Mouse (Mus musculus): ENCODE measurements around the gene Tnrc6b. TPM values are rescaled to one million over a fixed set of nuclear protein-coding genes. Genes with fewer than 3 reads are reported as not detected.

Tnrc6b gene
- polyA plus RNA-seq, 1 experiment from 2014 or later, result 58.9 TPM

GRCm38 (mm10) chr15:80683151-80683550, 28.0 kb upstream of the Tnrc6b start:
- ATAC-seq (ENCODE audit: low FRiP score, low read depth), result no peak
- H3K36me3 ChIP-seq, result no peaks in the 10 kb centered on the region

DNA sequence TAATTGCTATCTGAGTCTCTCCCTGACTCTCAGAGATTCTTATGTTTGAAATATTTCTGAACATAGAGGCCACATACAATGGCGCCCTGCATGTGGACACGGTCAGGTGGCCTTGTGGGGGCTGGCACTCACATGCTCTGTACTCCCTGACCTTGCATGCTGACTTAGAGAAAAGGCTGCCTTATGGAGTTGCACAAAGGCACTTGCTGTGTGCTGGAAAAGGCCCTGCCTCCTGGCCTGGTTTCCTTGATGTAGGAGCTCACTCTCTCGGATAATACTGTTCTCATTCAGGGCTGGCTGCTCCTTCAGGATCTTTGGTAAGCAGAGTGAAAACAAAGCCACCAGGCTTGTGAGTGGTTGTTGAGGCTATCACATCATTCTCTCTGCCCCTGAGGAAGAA, 27.1 kb upstream of the Tnrc6b start:
- no peaks in the 10 kb centered on the region for H3K27me3 ChIP-seq
- peaks cover 26% of the 10 kb centered on the region for H3K4me1 ChIP-seq
- no peak overlapping the region for H3K9ac ChIP-seq (replicated peaks)
- no peaks in the 10 kb centered on the region for H3K9me3 ChIP-seq
- H3K27ac ChIP-seq (replicated peaks), result no peak overlapping the region; the same call in 1 of the 2 replicates
- H3K4me2 ChIP-seq (replicated peaks), result no peak overlapping the region
- no peak overlapping the region for H3K4me3 ChIP-seq
- WGBS, result 42% methylated on average over 3 of the region's 3 CpGs
- H3K36me3 ChIP-seq, result no peaks in the 10 kb centered on the region
- ATAC-seq (ENCODE audit: low FRiP score, low read depth), result no peak

More at GRCm38 (mm10) chr15:80683151-80683550, 28.0 kb upstream of the Tnrc6b start:
- H3K4me2 ChIP-seq (replicated peaks), result no peak overlapping the region
- no peaks in the 10 kb centered on the region for H3K9me3 ChIP-seq
- no peak overlapping the region for H3K4me3 ChIP-seq
- WGBS, result 88% methylated on average over 6 of the region's 6 CpGs
- H3K27me3 ChIP-seq, result no peaks in the 10 kb centered on the region
- peaks cover 30% of the 10 kb centered on the region for H3K4me1 ChIP-seq
- no peak overlapping the region for H3K9ac ChIP-seq (replicated peaks)
- no peak overlapping the region for H3K27ac ChIP-seq (replicated peaks)

DNA sequence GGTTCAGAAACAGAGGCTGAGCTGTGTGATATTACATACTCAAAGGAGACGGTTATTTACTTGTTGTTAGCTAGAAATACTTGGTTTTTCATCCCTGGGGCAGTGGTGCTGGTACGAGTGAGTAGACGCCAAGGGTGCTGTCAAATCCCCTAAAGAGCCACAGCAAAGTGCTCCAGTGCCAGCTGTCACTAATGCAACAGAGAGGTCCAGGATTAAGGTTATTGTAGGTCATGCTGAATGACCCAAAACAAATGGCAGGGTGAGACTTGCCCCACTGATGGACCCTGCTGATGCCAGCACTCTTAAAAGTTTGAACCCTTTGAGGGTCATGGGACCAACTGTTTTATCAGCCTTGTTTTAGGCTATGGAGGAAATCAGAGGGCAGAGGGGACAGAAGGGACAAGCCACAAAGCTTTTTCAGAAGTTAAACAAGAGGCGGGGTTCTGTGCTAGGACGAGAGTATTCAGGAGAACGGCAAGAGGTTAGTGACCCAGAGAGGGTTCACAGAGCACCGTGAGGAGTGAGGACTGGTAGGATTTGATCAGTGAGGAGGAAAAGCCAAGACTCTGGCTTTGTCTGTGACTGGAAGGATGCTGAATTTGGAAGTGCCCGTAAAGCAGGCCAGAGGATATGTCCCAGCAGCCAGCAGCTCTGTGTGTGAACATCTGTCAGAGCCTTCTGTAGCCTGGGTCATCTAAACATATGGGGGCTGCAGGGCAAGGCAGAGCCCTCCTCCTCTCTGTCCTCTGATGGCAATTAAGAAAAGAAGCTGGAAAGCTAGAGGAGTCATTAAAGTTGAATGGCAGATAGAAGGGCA, 26.1 kb upstream of the Tnrc6b start:
- Histone ChIP-seq H3K36me3 (no peaks in the 10 kb centered on the region), H3K27me3 (no peaks in the 10 kb centered on the region), H3K27ac (replicated peaks) (peak overlapping the region; percentile 52), H3K4me2 (replicated peaks) (no peak overlapping the region), H3K9ac (replicated peaks) (no peak overlapping the region), H3K9me3 (no peaks in the 10 kb centered on the region), H3K4me3 (no peak overlapping the region), H3K4me1 (peaks cover 18% of the 10 kb centered on the region)
- ATAC-seq (ENCODE audit: low FRiP score, low read depth), result no peak
- 10% methylated on average over 8 of the region's 8 CpGs for WGBS

GRCm38 (mm10) chr15:80685603-80685895, 25.6 kb upstream of the Tnrc6b start:
- H3K4me3 ChIP-seq, result no peak overlapping the region
- no peak overlapping the region for H3K9ac ChIP-seq (replicated peaks)
- no peaks in the 10 kb centered on the region for H3K27me3 ChIP-seq
- no peak overlapping the region for H3K4me2 ChIP-seq (replicated peaks)
- no peaks in the 10 kb centered on the region for H3K36me3 ChIP-seq
- 0 out of 2 replicates have a peak overlapping the region, but pooled peaks have one; percentile 52 for H3K27ac ChIP-seq (replicated peaks)
- H3K9me3 ChIP-seq, result no peaks in the 10 kb centered on the region
- 36% methylated on average over 7 of the region's 7 CpGs for WGBS
- peaks cover 17% of the 10 kb centered on the region for H3K4me1 ChIP-seq
- ATAC-seq (ENCODE audit: low FRiP score, low read depth), result peak; percentile 63; the same call in 1 of the 2 replicates

GRCm38 (mm10) chr15:80688536-80688935, 22.6 kb upstream of the Tnrc6b start:
- WGBS, result 75% methylated on average over 7 of the region's 7 CpGs
- Histone ChIP-seq H3K36me3 (no peaks in the 10 kb centered on the region), H3K9ac (replicated peaks) (no peak overlapping the region), H3K27me3 (0 out of 2 replicates have a peak, but pooled peaks cover 4% of the 10 kb centered on the region), H3K27ac (replicated peaks) (no peak overlapping the region), H3K4me2 (replicated peaks) (no peak overlapping the region), H3K9me3 (no peaks in the 10 kb centered on the region), H3K4me3 (no peak overlapping the region), H3K4me1 (peaks cover 22% of the 10 kb centered on the region)
- ATAC-seq (ENCODE audit: low FRiP score, low read depth), result no peak

DNA sequence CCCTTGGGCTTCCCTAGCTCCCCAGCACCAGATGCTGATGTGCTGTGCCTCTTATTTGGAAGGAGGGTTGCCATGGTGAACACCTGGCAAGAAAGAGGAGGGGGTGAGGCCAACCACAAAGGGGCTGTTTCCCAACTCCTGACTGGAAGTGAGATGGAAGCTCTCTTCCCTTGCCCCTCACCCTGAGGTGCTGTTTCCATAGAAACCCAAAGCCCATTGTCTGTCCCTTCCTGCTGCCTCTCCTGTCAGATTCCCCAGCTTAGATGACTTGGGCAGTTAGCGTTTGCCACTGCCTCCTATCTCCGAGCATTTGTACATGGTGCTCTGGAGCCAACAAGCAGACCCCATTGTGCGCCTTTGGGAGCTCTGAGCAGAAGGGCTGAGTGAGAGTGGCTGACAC, 17.6 kb upstream of the Tnrc6b start:
- Histone ChIP-seq H3K27ac (replicated peaks) (peak overlapping the region; percentile 20), H3K9me3 (no peaks in the 10 kb centered on the region), H3K4me2 (replicated peaks) (no peak overlapping the region), H3K27me3 (peaks cover 4% of the 10 kb centered on the region; the same call in 1 of the 2 replicates), H3K9ac (replicated peaks) (no peak overlapping the region), H3K4me1 (peaks cover 15% of the 10 kb centered on the region), H3K36me3 (no peaks in the 10 kb centered on the region), H3K4me3 (no peak overlapping the region)
- no peak for ATAC-seq (ENCODE audit: low FRiP score, low read depth)
- 20% methylated on average over 3 of the region's 3 CpGs for WGBS

GRCm38 (mm10) chr15:80694125-80694910, 16.8 kb upstream of the Tnrc6b start:
- Histone ChIP-seq H3K27ac (replicated peaks) (peak overlapping the region; percentile 20; the same call in 1 of the 2 replicates), H3K4me3 (no peak overlapping the region)
- no peak for ATAC-seq (ENCODE audit: low FRiP score, low read depth)

DNA sequence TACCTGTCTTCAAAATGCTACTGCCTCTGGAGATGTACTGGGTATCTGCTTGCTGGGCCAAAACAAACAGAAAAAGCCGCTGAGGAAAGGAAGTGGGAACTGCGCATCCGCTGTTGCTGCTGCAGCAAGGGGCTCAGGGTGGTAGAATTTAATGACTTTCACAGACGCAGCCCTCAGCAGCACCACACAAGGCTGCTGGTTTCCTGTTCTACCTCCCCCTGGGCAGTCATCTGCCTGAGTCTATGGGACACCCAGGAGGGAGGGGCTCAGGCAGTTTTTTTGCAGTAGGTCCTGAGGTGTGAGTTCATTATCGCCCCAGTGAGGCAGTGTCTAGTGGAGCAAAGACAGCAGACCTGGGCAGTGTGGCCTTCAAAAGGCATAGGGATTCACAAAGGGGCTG, 13.5 kb upstream of the Tnrc6b start:
- Histone ChIP-seq H3K27ac (replicated peaks) (no peak overlapping the region), H3K4me2 (replicated peaks) (no peak overlapping the region), H3K9me3 (no peaks in the 10 kb centered on the region), H3K9ac (replicated peaks) (no peak overlapping the region), H3K27me3 (peaks cover 10% of the 10 kb centered on the region; the same call in 1 of the 2 replicates), H3K4me1 (peaks cover 15% of the 10 kb centered on the region), H3K4me3 (no peak overlapping the region), H3K36me3 (no peaks in the 10 kb centered on the region)
- no peak for ATAC-seq (ENCODE audit: low FRiP score, low read depth)
- WGBS, result 65% methylated on average over 5 of the region's 5 CpGs

More at GRCm38 (mm10) chr15:80694125-80694910, 16.8 kb upstream of the Tnrc6b start:
- no peaks in the 10 kb centered on the region for H3K9me3 ChIP-seq
- no peaks in the 10 kb centered on the region for H3K36me3 ChIP-seq
- peak overlapping the region; percentile 19; the same call in 1 of the 2 replicates for H3K4me2 ChIP-seq (replicated peaks)
- 23% methylated on average over 11 of the region's 11 CpGs for WGBS
- H3K27me3 ChIP-seq, result peaks cover 4% of the 10 kb centered on the region; the same call in 1 of the 2 replicates
- H3K9ac ChIP-seq (replicated peaks), result 0 out of 2 replicates have a peak overlapping the region, but pooled peaks have one; percentile 11
- peaks cover 15% of the 10 kb centered on the region for H3K4me1 ChIP-seq

DNA sequence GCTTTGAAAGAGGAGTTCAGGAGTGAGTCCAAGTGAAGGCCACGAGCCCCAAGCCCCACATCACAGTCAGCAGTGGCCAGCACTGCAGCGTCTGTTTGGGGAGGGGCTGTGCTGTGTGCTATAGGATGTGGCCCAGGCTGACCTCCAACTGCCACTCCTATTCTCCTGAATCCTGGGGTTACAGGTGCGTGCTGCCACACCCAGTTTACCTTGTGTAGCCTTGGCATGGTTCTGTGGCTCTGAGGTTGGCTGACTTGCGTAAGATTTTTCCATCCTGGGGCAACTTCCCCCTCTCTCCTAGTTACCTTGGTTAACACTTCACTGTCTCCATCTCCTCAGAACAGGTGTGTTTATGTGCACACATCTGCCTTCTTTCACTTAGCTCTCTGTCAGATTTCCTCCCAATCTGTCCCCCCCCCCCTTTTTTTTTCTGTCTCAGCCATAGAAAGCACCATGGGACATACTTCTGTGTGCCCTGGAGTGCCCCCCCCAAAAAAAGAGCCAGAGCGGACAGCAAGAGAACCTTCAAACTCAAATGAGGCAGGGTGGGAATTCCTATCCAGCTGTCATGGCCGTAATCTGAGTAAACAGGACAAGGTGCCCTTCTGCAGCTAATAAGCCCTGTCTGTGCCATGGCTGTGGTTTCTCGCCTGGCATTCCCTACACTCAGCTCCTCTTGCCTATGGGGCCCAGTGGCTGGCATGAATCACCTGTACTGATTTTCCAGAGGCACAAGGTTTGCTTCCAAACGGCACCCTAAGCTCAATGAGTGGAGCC, 9.4 kb upstream of the Tnrc6b start:
- H3K4me1 ChIP-seq, result peaks cover 5% of the 10 kb centered on the region; the same call in 1 of the 2 replicates
- H3K9me3 ChIP-seq, result no peaks in the 10 kb centered on the region
- ATAC-seq (ENCODE audit: low FRiP score, low read depth), result no peak
- H3K4me3 ChIP-seq, result no peak overlapping the region
- 0 out of 2 replicates have a peak overlapping the region, but pooled peaks have one; percentile 11 for H3K9ac ChIP-seq (replicated peaks)
- H3K4me2 ChIP-seq (replicated peaks), result no peak overlapping the region
- H3K27ac ChIP-seq (replicated peaks), result no peak overlapping the region
- no peaks in the 10 kb centered on the region for H3K36me3 ChIP-seq
- 70% methylated on average over 8 of the region's 8 CpGs for WGBS
- peaks cover 10% of the 10 kb centered on the region; the same call in 1 of the 2 replicates for H3K27me3 ChIP-seq

DNA sequence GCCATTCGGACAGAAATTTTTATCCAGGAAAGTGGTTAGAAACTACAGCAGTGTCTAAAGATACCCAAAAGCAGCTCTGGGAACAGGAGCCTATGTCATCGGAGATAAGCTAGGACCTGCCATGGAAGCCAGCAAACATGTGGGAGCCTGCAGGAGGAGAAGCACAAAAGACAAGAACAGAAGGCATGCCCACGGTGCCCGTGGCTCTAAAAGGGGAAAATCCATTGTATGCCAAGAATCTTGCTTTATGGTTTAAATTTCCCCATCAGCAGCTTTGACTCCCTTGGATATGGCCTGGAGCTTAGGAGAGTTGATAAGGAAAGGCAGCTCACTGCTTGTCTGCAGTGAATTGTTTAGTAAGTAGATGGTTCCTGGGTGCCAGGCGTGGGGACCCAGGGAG, 8.2 kb upstream of the Tnrc6b start:
- Histone ChIP-seq H3K36me3 (no peaks in the 10 kb centered on the region), H3K9ac (replicated peaks) (no peak overlapping the region), H3K4me2 (replicated peaks) (no peak overlapping the region), H3K9me3 (no peaks in the 10 kb centered on the region), H3K27ac (replicated peaks) (no peak overlapping the region), H3K4me1 (peaks cover 7% of the 10 kb centered on the region; the same call in 1 of the 2 replicates), H3K4me3 (no peak overlapping the region), H3K27me3 (peaks cover 10% of the 10 kb centered on the region; the same call in 1 of the 2 replicates)
- 87% methylated on average over 5 of the region's 5 CpGs for WGBS
- ATAC-seq (ENCODE audit: low FRiP score, low read depth), result no peak

- H3K27ac ChIP-seq (replicated peaks), result no peak overlapping the region
- H3K4me2 ChIP-seq (replicated peaks), result no peak overlapping the region
- no peak for ATAC-seq (ENCODE audit: low FRiP score, low read depth)
- H3K27me3 ChIP-seq, result peaks cover 10% of the 10 kb centered on the region; the same call in 1 of the 2 replicates
- no peak overlapping the region for H3K9ac ChIP-seq (replicated peaks)
- no peaks in the 10 kb centered on the region for H3K36me3 ChIP-seq
- no peak overlapping the region for H3K4me3 ChIP-seq
- no peaks in the 10 kb centered on the region for H3K9me3 ChIP-seq
- WGBS, result 85% methylated on average over 2 of the region's 2 CpGs
- peaks cover 7% of the 10 kb centered on the region; the same call in 1 of the 2 replicates for H3K4me1 ChIP-seq
Measured at GRCm38 (mm10) chr15:80703495-80703894, 7.6 kb upstream of the Tnrc6b start.
